Mouse (Mus musculus) yolk sac, embryonic 10.5 days (tissue): Measurements from ENCODE around the gene Odf4.

Experiments
- DNase-seq: peaks from one replicate; pipeline ENCODE4 v3.0.0-alpha.2; 2017; ENCODE audit warnings: low spot score

The Odf4 gene

GRCm38 (mm10) chr11:68902367-68902766 is 24.5 kb downstream of the Odf4 start:
- no peak for DNase-seq

- no peak for DNase-seq
Measured at GRCm38 (mm10) chr11:68902047-68902364, 24.9 kb downstream of the Odf4 start.

DNA sequence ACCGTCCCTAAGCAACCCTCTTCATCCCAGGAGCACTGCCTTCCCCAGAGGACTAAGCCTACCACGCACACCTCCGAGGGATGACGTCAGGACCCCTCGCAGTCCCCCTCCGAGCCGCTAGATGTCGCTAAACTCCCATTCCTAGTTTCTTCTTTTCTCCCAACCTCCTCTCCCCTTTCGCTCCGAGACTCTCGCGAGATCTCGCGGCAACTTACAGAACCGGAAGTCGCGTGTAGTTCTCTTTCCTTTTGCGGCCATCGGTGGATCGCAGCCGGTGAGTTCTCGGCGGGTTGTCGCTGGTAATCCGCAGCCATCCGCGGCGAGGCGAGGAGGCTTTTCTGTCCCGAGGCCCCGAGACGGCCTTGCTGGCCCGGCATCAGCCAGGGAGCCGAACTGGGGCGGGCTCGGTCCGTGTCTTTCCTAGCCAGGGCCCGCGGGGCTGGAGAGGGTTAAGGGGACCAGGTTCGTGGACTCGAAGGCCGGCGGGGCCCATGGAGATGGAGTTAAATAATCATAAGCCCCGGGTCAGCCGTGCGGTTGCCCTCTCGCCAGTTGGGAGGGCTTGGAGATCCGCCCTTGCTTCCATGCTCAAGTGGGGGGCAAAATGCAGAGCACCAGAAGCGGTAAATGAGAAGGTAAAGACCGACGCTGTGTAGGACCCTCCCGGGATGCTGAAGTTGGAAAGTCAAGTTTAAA is 25.4 kb downstream of the Odf4 start, which contains the start of gene Rpl26:
TSS of gene Rpl26 (plus strand) at position 233 of the 696 bp plus-strand sequence.
- DNase-seq = peak; percentile 97

DNA sequence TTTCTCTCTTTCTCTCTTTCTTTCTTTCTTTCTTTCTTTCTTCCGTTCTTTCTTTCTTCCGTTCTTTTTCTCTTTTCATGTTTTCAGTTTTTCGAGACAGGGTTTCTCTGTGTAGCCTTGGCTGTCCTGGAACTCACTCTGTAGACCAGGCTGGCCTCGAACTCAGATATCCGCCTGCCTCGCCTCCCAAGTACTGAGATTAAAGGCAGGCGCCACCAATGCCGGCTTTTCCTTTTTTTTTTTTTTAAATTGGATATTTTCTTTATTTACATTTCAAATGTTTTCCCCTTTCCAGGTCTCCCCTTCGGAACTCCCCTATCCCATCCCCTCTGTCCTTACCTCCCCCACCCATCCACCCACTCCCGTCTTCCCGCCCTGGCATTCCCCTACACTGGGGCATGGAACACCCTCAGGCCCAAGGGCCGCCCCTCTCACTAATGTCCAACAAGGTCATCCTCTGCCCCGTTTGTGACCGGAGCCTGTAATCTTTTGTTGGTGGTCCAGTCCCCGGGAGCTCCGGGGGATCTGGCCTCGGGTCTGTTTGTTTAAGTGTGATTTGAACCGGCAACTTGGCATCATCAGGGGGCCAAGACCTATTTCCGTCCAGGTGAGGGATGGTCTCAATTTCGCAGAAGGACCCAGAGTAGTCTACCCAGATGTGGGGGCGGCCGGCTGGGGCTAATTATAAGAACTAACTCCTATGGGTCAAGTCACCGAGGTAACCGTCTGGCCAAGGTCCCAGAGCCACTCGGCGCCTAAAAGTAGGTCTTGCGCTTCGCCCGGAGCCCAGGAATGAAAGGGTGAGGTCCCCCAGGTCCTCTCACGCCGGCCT is 26.1 kb downstream of the Odf4 start:
- DNase-seq = peak; percentile 37

DNA sequence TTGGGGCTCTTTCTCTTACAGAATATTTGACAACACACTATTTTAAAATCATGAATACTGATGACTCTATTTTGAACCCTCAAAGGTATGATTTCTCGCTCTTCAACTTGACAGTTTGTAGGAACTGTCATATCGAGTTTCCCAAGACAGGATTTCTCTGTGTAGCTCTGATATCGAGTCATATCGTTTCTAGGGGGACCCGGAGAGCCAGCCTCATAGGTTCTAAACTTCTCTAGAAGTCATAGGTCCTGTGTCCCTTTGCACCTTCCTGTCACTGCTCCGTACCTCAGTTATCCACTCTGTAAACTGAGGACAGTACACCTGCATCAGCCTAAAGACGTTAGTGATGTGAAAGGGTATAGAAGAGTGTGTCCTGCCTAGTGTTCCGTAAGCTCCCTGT is 27.1 kb downstream of the Odf4 start:
- DNase-seq = no peak

DNA sequence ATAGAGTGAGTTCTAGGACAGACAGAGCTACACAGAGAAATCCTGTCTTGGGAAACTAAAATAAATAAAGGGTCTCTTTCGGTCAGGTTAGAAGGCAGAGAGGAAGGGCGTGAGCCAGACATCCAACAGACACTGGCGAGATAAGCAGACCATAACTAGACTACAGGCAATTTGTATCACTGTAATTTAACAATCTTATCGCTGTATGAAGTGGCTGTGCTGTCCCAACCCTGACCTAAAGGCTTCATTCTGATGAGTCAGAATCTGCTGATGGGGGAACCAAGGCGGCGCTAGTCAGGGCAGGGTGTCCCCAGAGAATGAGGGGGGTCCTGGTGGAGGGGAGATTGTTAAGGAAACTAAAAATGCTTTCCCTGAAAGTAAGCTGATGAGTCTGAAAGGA is 28.1 kb downstream of the Odf4 start:
- DNase-seq = no peak

GRCm38 (mm10) chr11:68897838-68898237 is 29.0 kb downstream of the Odf4 start:
- no peak for DNase-seq

GRCm38 (mm10) chr11:68897120-68897519 is 29.8 kb downstream of the Odf4 start:
- DNase-seq = no peak

- DNase-seq = no peak
Measured at GRCm38 (mm10) chr11:68896247-68896646, 30.6 kb downstream of the Odf4 start.

GRCm38 (mm10) chr11:68893911-68894464 is 32.9 kb downstream of the Odf4 start:
- DNase-seq = no peak

- DNase-seq = no peak
Measured at GRCm38 (mm10) chr11:68892233-68892832, 34.5 kb downstream of the Odf4 start.

DNA sequence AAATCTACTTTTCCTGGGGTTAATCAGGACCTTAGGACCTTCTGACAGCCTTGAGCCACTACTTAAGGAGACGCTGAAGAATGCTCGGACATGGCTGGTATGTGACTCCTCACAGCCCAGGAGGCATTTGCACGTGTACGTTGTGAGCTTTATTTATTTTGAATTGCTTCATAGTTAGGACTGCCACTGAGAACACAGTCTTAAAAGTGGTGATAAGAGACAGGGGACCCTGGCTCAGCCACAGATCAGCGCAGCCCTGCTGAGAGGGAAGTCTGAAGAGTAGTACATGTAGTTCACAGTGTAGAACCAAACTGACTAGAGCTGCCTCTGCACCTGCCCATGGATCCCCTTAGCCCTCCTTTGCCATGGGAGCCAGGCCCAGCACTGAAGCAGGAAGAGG is 35.1 kb downstream of the Odf4 start:
- no peak for DNase-seq

DNA sequence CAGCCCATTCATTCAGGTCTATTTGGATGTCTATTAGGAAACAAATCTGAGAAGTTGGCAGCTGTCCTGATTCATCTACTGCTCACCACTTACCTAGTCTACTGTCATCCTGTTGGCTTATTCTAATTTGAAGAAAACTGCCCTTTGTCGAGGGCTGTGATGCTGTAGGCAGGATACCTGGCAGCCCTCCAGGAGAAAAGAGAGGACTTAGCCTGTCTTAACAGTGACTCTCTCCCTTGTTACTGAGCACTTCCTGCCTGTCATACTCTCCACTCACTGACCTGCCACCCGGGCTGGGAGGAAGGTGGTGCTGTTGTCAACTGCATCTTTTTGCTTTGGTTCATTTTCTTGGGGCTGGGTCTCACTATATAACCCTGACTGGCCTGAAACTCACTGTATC is 36.3 kb downstream of the Odf4 start:
- no peak for DNase-seq

DNA sequence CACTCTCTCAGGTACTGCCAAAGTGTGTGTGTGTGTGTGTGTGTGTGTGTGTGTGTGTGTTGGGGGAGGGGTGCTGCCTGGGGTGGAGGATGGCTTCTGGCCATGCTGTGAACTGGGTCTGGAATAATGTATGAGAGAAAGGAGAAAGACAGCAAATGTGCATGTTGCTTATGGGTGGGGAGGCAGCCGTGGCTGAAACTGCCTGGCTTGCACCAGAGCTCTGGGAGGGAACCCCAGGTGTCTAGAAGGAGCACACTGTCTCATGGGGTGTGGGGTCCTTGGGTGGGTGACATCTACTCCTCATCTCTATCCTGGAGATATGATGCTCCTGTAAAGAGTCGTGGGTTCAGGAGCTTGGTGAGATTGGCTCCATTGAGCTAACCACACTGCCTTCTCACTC is 38.2 kb downstream of the Odf4 start:
- no peak for DNase-seq

GRCm38 (mm10) chr11:68888253-68888652 is 38.6 kb downstream of the Odf4 start, which contains the start of gene Rnf222:
TSS of gene Rnf222 (plus strand) at chr11:68888553.
- DNase-seq = no peak

DNA sequence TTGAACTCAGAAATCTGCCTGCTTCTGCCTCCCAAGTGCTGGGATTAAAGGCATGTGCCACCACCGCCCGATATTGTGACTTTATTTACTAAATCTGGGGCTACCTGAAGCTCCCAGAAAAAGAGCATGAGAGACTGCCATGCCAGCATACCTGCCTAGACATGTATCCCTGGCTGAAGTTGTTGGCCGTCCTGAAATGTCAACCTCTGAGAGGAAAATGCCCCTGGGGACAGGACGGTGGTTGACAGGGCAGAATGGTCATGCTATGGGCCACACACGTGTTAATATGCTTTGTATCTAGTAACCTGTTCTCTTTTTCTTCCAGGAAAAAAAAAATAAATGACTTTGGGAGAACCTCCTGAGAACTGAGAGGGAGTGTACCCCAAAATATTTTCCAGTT is 40.8 kb downstream of the Odf4 start:
- no peak for DNase-seq

DNA sequence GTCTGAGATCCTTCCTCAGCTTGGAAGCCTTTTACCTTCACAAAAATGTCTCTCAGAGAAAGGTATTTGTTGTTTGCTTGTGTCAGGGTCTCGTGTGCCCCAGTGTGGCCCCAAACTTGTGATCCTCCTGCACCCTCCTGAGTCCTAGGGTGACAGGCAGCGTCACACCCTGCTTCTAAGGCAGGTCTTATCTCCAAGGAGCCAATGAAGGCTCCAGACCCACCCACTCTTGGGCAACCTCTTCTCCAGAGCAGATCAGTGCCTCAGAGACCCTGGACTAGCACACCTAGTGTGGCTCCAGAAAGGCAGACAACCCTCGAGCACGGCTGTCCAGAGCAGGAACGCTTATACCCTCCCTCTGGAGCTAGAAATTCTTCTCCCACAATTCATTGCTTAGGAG is 42.5 kb downstream of the Odf4 start:
- DNase-seq = no peak

- DNase-seq = no peak
Measured at GRCm38 (mm10) chr11:68883843-68884242, 43.0 kb downstream of the Odf4 start.

DNA sequence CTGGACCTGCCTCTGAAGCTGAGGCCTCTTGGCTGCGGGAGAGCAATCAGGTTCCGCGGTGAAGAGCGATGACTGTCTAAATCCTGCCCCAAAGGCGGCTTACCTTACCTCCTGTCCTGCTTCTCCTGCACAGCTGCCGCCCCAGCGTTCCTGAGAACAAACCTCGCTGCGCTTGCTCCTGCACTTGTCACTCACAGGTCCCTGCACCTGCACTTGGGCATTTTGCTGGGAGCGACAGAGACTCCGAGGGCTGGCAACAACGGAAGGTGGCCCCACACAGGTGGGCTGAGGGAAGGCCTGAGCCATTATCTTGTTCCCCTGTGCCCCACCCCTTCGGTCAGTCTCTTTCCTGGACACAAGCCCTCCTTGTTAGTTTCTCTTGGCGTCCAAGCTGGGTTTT is 44.8 kb downstream of the Odf4 start:
- DNase-seq = no peak

- no peak for DNase-seq
Measured at GRCm38 (mm10) chr11:68878811-68879210, 48.1 kb downstream of the Odf4 start.

GRCm38 (mm10) chr11:68874841-68875240 is 52.0 kb downstream of the Odf4 start:
- peak; percentile 59 for DNase-seq
